In the genomic region with DNA sequence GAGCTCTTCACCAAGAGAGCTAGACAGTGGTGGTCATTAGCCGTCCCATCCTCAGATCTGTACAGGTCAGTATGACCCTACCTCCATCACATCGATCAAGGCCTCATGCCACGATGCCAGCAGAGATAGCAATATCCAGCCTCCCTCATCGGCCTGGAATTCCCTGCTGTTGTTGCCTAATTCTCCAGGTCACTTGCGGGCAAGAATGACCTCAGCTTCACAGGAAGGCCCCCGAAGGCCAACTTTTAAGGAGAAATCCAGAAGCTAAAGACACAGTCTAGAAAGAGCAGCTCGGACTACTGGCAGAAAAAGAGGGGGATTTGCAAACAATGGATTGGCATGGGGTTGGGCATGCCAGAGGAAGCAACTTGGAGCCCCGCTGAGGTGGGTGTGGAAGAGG, we compare ENCODE assay signal across 17 mouse cellular contexts.
DNase-seq lines count a peak whose midpoint lies in the region; ATAC-seq and TF ChIP-seq lines count a peak whose summit lies in the region.
"Had no signal": no experiment of that assay in that cellular context is flagged by ENCODE, and none has a peak within 500 bp of the region (broad histone marks: within the 10 kb centered on the region; RNA-seq: fewer than 3 reads in every experiment).

No protein-coding gene starts in this region.

- DNase-seq in layer of hippocampus, adult 2 months (ENCODE audit: low spot score in 2 of 2) = no peak
- DNase-seq in layer of hippocampus, adult 11-12 months (ENCODE audit: low spot score) = no peak
- peak; percentile 32 for DNase-seq in ovary, adult 18-20 months (ENCODE audit: low spot score)
- DNase-seq in ovary, postnatal 36 days (ENCODE audit: low spot score) = no peak
- DNase-seq in adrenal gland, postnatal 14 days = peak; percentile 67
- peak; percentile 8 for DNase-seq in skeletal muscle tissue, adult 2 months (ENCODE audit: low read depth, low spot score)
- no peak for DNase-seq in heart, postnatal 4 days
- DNase-seq: embryo, embryonic 11 days; gastrocnemius, postnatal 36 days; heart, adult 2 months had no signal

- H3K27ac ChIP-seq in layer of hippocampus, adult 2 months = peak overlapping the region; percentile 93
- H3K27ac ChIP-seq: embryonic facial prominence, embryonic 15.5 days; forebrain, embryonic 12.5 days; heart, adult 2 months; heart, embryonic 15.5 days; hindbrain, embryonic 15.5 days had no signal

- no peak overlapping the region for H3K4me3 ChIP-seq in layer of hippocampus, adult 2 months
- H3K4me3 ChIP-seq: embryonic facial prominence, embryonic 15.5 days; forebrain, embryonic 12.5 days; heart, adult 2 months; heart, embryonic 15.5 days; hindbrain, embryonic 15.5 days had no signal

- ATAC-seq in erythroblast, adult 5-6 weeks (replicated peaks; ENCODE audit: low FRiP score, poor library complexity, severe bottlenecking) = no peak
- ATAC-seq: forebrain, embryonic 16.5 days; intestine, embryonic 16.5 days had no signal

- TF ChIP-seq CTCF in layer of hippocampus, adult 2 months (conservative IDR thresholded peaks at IDR 0.05) = no peak

Comparison
In these comparisons a context has a peak if more than half of its experiments do, and no peak if none do; other contexts are left out.
1. DNase-seq: peak in ovary, adult 18-20 months (single experiment), adrenal gland, postnatal 14 days (single experiment) and skeletal muscle tissue, adult 2 months (single experiment); none in layer of hippocampus, adult 2 months (0 of 2), layer of hippocampus, adult 11-12 months (single experiment), ovary, postnatal 36 days (single experiment) and heart, postnatal 4 days (single experiment).